Mouse (Mus musculus) spleen, adult 2 months (tissue): ENCODE results near the gene Mknk2. TPM values are rescaled to one million over a fixed set of nuclear protein-coding genes. Genes with fewer than 3 reads are reported as not detected.
"Not testable (repeated sequence)": the region's sequence is repeated elsewhere in the genome, so short reads cannot be mapped to it uniquely, and the experiment has no call there.

Experiments used
- DNase-seq, 2 experiments: peaks; one replicate each; pipeline versions ENCODE4 v3.0.0 to v3.0.0-alpha.2; 2012 to 2021; ENCODE audit warnings: low spot score in 2 of 2, low read depth in 1 of 2
- H3K27ac ChIP-seq: fragments of 200-500 bp; 2 replicates; pipeline ENCODE4 v1.5.1; 2012; ENCODE audit warnings: low read length, inconsistent platforms; ENCODE audit not compliant: insufficient read depth
- H3K27me3 ChIP-seq: fragments of 200-500 bp; 2 replicates; pipeline ENCODE4 v1.6.1; 2012; ENCODE audit warnings: mild to moderate bottlenecking, moderate library complexity, low read length, inconsistent platforms; ENCODE audit not compliant: control insufficient read depth, insufficient read depth
- H3K36me3 ChIP-seq: fragments of 200-500 bp; 2 replicates; pipeline ENCODE4 v1.6.1; 2012; ENCODE audit warnings: mild to moderate bottlenecking, low read length, inconsistent platforms; ENCODE audit not compliant: control insufficient read depth, insufficient read depth
- H3K4me1 ChIP-seq: fragments of 200-500 bp; 2 replicates; pipeline ENCODE4 v1.6.1; 2011; ENCODE audit warnings: inconsistent platforms; ENCODE audit not compliant: control insufficient read depth, insufficient read depth, insufficient read length
- H3K4me3 ChIP-seq: fragments of 200-500 bp; 2 replicates; pipeline ENCODE4 v1.5.1; 2011; ENCODE audit warnings: mild to moderate bottlenecking, inconsistent platforms; ENCODE audit not compliant: insufficient read depth, insufficient read length; ENCODE audit errors: extremely low read depth
- CTCF ChIP-seq: fragments of 200-500 bp; IDR thresholded peaks from 2 replicates; pipeline ENCODE4 v1.5.1; 2011; ENCODE audit warnings: mild to moderate bottlenecking, inconsistent platforms; ENCODE audit not compliant: insufficient read depth, insufficient read length, insufficient replicate concordance; ENCODE audit errors: extremely low read depth
- POLR2A ChIP-seq: fragments of 200-500 bp; IDR thresholded peaks from 2 replicates; pipeline ENCODE4 v1.6.1; 2011; ENCODE audit warnings: low read depth, low read length, inconsistent platforms
- WGBS: fragments of 180-500 bp; shearing (Covaris S2); methylation state at CpG from one replicate; pipeline ENCODE4 v1.1.7; 2018; 5-methylcytosine and 5-hydroxymethylcytosine counted together
- polyA plus RNA-seq: library from polyadenylated mRNA; depleted of rRNA; stranded (reverse); fragments of >200 nt; gene quantifications from 2 replicates; pipeline ENCODE4 v1.2.3, GENCODE M21; 2012

Gene Mknk2
- polyA plus RNA-seq, 1 experiment: 351 TPM

- H3K27me3 ChIP-seq: no peaks in the 10 kb centered on the region
- no peak for DNase-seq
- H3K4me1 ChIP-seq: peaks cover 2% of the 10 kb centered on the region; the same call in 1 of the 2 replicates
- WGBS: 89% methylated on average over 10 of the region's 10 CpGs
- peaks cover 2% of the 10 kb centered on the region; the same call in 1 of the 2 replicates for H3K36me3 ChIP-seq
- no peak overlapping the region for H3K4me3 ChIP-seq
- TF ChIP-seq POLR2A (no peak), CTCF (no peak)
- H3K27ac ChIP-seq: no peak overlapping the region
Observed at GRCm38 (mm10) chr10:80650392-80650791, 27.5 kb downstream of the Mknk2 start.

- not testable (repeated sequence) for H3K27ac ChIP-seq, H3K36me3 ChIP-seq, DNase-seq, H3K27me3 ChIP-seq, H3K4me1 ChIP-seq, H3K4me3 ChIP-seq
- WGBS: 87% methylated on average over 6 of the region's 6 CpGs
Observed at GRCm38 (mm10) chr10:80649910-80650309, 28.0 kb downstream of the Mknk2 start.

GRCm38 (mm10) chr10:80646936-80647335 lies 31.0 kb downstream of the Mknk2 start:
- Histone ChIP-seq H3K4me1 (no peaks in the 10 kb centered on the region; the same call in 1 of the 2 replicates), H3K36me3 (peaks cover 19% of the 10 kb centered on the region; the same call in 1 of the 2 replicates), H3K27ac (no peak overlapping the region), H3K4me3 (no peak overlapping the region), H3K27me3 (no peaks in the 10 kb centered on the region)
- TF ChIP-seq POLR2A (no peak), CTCF (no peak)
- no peak for DNase-seq
- WGBS: 89% methylated on average over 10 of the region's 10 CpGs

GRCm38 (mm10) chr10:80635345-80635744 lies 42.6 kb downstream of the Mknk2 start:
- 86% methylated on average over 6 of the region's 6 CpGs for WGBS
- no peaks in the 10 kb centered on the region; the same call in 1 of the 2 replicates for H3K4me1 ChIP-seq
- TF ChIP-seq CTCF (no peak), POLR2A (no peak)
- H3K36me3 ChIP-seq: peaks cover 50% of the 10 kb centered on the region
- no peak overlapping the region for H3K4me3 ChIP-seq
- H3K27ac ChIP-seq: no peak overlapping the region
- H3K27me3 ChIP-seq: no peaks in the 10 kb centered on the region
- DNase-seq: no peak

- Histone ChIP-seq H3K4me1 (peaks cover 21% of the 10 kb centered on the region; the same call in 1 of the 2 replicates), H3K36me3 (no peaks in the 10 kb centered on the region), H3K4me3 (no peak overlapping the region), H3K27ac (no peak overlapping the region), H3K27me3 (no peaks in the 10 kb centered on the region)
- no peak for TF ChIP-seq CTCF
- no peak for TF ChIP-seq POLR2A
- no peak for DNase-seq
- WGBS: 36% methylated on average over 9 of the region's 9 CpGs
Observed at GRCm38 (mm10) chr10:80628925-80629324, 49.0 kb downstream of the Mknk2 start.

- no peak for TF ChIP-seq POLR2A
- no peak for TF ChIP-seq CTCF
- H3K27me3 ChIP-seq: no peaks in the 10 kb centered on the region
- no peaks in the 10 kb centered on the region for H3K36me3 ChIP-seq
- peaks cover 21% of the 10 kb centered on the region; the same call in 1 of the 2 replicates for H3K4me1 ChIP-seq
- H3K4me3 ChIP-seq: no peak overlapping the region
- 23% methylated on average over 2 of the region's 2 CpGs for WGBS
- H3K27ac ChIP-seq: no peak overlapping the region
- no peak for DNase-seq
Observed at GRCm38 (mm10) chr10:80627685-80628084, 50.2 kb downstream of the Mknk2 start.

GRCm38 (mm10) chr10:80625764-80626163 lies 52.1 kb downstream of the Mknk2 start:
- no peak overlapping the region for H3K4me3 ChIP-seq
- no peak for TF ChIP-seq POLR2A
- TF ChIP-seq CTCF: no peak
- no peak for DNase-seq

More at GRCm38 (mm10) chr10:80625764-80626163, 52.1 kb downstream of the Mknk2 start:
- Histone ChIP-seq H3K27me3 (no peaks in the 10 kb centered on the region), H3K36me3 (no peaks in the 10 kb centered on the region), H3K4me1 (peaks cover 21% of the 10 kb centered on the region; the same call in 1 of the 2 replicates), H3K27ac (no peak overlapping the region)
- WGBS: 87% methylated on average over 4 of the region's 4 CpGs
